Mouse (Mus musculus): ENCODE results near the gene Tmie.
"Not testable (repeated sequence)": the region's sequence is repeated elsewhere in the genome, so short reads cannot be mapped to it uniquely, and the experiment has no call there.

Tmie gene

DNA sequence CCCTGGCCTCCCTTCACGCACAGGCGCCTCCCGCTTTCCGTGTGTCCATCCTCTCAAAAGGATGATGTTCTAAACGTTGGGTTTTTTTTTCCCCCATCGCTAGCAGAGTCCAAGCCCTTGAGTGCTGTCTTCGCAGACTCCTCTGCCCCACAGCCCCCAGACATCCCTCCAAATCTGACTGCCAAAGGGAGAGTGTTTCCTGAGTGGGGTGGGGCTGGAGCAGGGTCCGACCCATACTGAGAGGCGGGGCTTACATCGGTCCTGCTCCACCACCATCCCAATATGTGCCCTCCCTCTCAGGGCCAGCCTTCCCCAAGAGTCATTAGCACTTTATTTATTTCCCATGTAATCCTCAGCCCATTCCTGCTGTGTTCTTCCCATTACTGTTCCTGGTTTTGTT is 45.0 kb downstream of the Tmie start:
- DNase-seq: no peak

DNA sequence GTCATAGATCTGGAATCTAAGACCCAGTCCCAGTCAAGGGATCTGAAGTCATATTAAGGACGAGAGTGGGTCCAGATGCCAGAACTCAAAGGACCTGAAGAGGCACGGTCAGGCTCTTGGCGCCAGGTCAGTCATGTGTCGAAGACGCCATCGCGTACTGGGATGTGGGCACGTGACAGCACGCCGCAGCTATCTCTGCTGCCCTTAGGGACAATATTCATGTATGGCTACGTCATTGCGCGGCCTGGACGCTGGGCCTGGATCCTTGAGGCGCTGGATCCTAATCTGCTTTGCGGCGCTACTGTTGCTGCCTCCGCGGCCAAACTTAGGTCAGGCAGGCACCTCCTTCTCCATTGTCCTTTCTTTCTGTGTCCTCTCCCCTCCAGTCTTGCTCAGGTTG is 45.5 kb downstream of the Tmie start, which contains the start of gene Prss45:
TSS of gene Prss45 (plus strand) at position 178 of the 400 bp plus-strand sequence.
- DNase-seq: no peak

DNA sequence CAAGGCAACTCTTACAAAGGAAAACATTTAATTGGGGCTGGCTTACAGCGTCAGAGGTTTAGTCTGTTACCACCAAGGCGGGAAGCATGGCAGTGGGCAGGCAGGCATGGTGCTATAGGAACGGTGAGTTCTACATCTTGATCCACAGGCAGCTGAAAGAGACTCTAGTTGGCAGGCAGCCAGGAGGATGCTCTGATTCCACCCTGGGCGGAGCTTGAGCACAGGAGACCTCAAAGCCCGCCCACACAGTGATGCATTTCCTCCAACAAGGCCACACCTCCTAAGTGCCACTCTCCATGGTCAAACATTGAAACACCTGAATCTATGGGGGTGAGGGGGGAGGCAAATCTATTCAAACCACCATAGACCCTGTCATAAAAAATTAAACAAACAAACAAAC is 46.9 kb downstream of the Tmie start:
- no peak for DNase-seq

DNA sequence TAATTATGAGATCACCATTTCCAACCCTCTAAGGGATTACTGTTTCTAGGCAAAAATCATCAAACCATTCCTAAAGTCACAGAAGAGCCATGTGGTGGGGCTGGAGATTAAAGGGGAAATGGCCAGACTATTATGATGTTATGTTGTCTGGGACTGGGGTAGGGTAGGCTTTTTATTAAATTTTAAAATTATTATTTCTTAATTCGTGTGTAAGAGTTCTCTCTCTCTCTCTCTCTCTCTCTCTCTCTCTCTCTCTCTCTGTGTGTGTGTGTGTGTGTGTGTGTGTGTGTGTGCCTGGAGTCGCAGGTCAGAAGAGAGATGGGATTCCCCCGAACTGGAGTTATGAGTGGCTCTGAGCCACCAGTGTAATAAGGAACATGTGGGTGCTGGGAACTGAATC is 53.5 kb downstream of the Tmie start, which contains the start of gene Prss43:
TSS of gene Prss43 (plus strand) at position 301 of the 400 bp plus-strand sequence.
- no peak for DNase-seq

DNA sequence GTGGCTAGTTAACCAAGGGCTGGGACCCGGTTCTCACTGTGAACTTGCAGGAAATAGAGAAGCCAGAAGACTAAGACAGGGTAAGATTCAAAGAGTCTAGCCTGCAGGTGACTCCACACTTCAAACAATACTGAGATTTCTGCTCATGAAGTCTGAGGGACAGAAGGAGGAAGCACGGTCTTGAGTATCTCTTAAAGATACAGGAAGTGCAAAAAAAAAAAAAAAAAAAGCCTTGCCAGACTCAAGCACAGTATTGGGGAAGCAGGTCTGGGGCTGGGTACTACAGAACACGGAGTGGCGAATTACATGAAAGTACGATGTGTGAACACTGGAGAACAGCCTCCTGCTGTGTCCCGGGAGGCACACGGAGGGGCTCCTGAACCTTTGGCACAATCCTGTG is 54.1 kb downstream of the Tmie start:
- DNase-seq: no peak

DNA sequence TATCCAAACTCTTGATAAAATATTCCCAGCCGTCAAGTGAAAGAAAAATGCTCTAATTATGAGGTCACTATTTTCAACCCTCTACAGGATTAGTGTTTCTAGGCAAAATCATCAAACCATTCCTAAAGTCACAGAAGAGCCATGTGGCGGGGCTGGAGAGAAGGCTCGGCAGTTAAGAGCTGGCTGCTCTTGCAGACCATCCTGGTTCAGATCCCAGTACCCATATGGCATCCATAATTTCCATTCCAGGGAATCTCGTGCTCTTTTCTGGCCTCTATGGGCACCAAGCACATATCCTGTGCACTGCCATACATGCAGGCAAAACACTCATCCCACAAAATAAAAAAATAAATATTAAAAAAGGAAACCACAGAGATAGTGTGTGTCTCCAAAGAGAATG is 54.5 kb downstream of the Tmie start:
- DNase-seq: no peak

DNA sequence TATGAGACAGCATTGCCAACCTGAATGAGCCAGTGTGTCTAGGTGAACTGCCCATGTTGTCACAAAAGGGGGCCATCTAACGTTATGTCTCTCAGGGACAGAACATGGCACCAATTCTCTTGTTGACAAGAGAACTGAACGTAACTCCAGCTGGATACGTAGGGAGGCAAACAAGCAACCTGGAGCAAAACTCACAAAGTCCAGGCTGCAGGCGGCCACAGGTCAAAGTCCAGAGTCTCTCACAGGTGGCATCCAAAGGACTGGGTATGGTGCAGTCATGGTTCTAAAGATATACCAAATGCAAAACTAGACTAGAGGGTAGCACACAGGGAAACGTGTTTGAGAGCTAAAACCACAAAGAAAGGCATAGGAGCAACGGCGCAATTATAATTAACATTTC is 58.5 kb downstream of the Tmie start:
- DNase-seq: no peak

DNA sequence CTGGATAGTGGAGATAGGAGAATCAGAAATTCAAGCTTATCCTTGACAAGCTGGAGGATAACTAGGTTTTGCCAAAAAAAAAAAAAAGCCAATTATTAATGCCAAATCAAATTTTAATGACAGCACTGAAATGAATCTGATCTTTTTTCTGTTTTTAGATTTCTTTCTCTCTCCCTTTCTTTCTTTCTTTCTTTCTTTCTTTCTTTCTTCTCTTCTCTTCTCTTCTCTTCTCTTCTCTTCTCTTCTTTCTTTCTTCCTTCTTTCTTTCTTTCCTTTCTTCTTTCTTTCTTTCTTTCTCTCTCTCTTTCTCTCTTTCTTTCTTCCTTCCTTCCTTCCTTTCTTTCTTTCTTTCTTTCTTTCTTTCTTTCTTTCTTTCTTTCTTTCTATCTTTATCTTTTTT is 59.4 kb downstream of the Tmie start:
- DNase-seq: not testable (repeated sequence)

All from kidney, postnatal 10 days (tissue).